Mouse (Mus musculus) urinary bladder, postnatal 14 days (tissue): ENCODE data around the gene Serpina11.
A peak's percentile ranks its signal among the peaks of the same experiment; 100 is the strongest.

Source experiments
- DNase-seq: peaks from one replicate; pipeline ENCODE4 v3.0.0; 2021; ENCODE audit warnings: low spot score

Serpina11 gene

GRCm38 (mm10) chr12:103989857-103990256, at the start of gene Serpina11:
Serpina11 (minus strand) TSS chr12:103989957.
- no peak for DNase-seq

- DNase-seq: no peak
Measured at GRCm38 (mm10) chr12:104038181-104038580, 48.4 kb upstream of the Serpina11 start.

GRCm38 (mm10) chr12:104033752-104034151, 44.0 kb upstream of the Serpina11 start:
- DNase-seq: no peak

GRCm38 (mm10) chr12:104029986-104030385, 40.2 kb upstream of the Serpina11 start:
- DNase-seq: peak; percentile 28

- no peak for DNase-seq
Measured at GRCm38 (mm10) chr12:104015280-104015679, 25.5 kb upstream of the Serpina11 start.

GRCm38 (mm10) chr12:104013620-104014019, 23.9 kb upstream of the Serpina11 start, which contains the start of gene Serpina9:
Serpina9 (minus strand) TSS chr12:104013755.
- DNase-seq: no peak

- DNase-seq: no peak
Measured at GRCm38 (mm10) chr12:104004689-104005088, 14.9 kb upstream of the Serpina11 start.

- DNase-seq: peak; percentile 15
Measured at GRCm38 (mm10) chr12:104003238-104003612, 13.5 kb upstream of the Serpina11 start.

GRCm38 (mm10) chr12:104002569-104003237, 12.9 kb upstream of the Serpina11 start:
- peak; percentile 75 for DNase-seq

- DNase-seq: no peak
Measured at GRCm38 (mm10) chr12:104000594-104000993, 10.8 kb upstream of the Serpina11 start.

GRCm38 (mm10) chr12:103999611-104000010, 9.9 kb upstream of the Serpina11 start:
- DNase-seq: no peak

GRCm38 (mm10) chr12:103996513-103996912, 6.8 kb upstream of the Serpina11 start:
- DNase-seq: no peak

- peak; percentile 70 for DNase-seq
Measured at GRCm38 (mm10) chr12:103995292-103996072, 5.7 kb upstream of the Serpina11 start.

- no peak for DNase-seq
Measured at GRCm38 (mm10) chr12:103992945-103993344, 3.2 kb upstream of the Serpina11 start.

GRCm38 (mm10) chr12:103989514-103989767, 316 bp downstream of the Serpina11 start:
- no peak for DNase-seq

- peak; percentile 13 for DNase-seq
Measured at GRCm38 (mm10) chr12:103988754-103989513, 823 bp downstream of the Serpina11 start.

- no peak for DNase-seq
Measured at GRCm38 (mm10) chr12:103985868-103986267, 3.9 kb downstream of the Serpina11 start.

GRCm38 (mm10) chr12:103984935-103985334, 4.8 kb downstream of the Serpina11 start:
- DNase-seq: peak; percentile 59

GRCm38 (mm10) chr12:103981646-103982360, 8.0 kb downstream of the Serpina11 start:
- DNase-seq: no peak

GRCm38 (mm10) chr12:103978294-103978693, 11.5 kb downstream of the Serpina11 start:
- DNase-seq: no peak

GRCm38 (mm10) chr12:103977846-103978245, 11.9 kb downstream of the Serpina11 start:
- peak; percentile 65 for DNase-seq

- no peak for DNase-seq
Measured at GRCm38 (mm10) chr12:103977060-103977459, 12.7 kb downstream of the Serpina11 start.
